Mouse (Mus musculus) bone marrow macrophage, adult 2 months (primary cell): ENCODE data around the gene Dnah17. TPM values are rescaled to one million over a fixed set of nuclear protein-coding genes. Genes with fewer than 3 reads are reported as not detected.

ENCODE experiments used
- H3K27ac ChIP-seq: 2 replicates; pipeline ENCODE4 v1.5.1; 2012; ENCODE audit warnings: low read depth, low read length; ENCODE audit not compliant: insufficient read depth
- H3K4me1 ChIP-seq: 2 replicates; pipeline ENCODE4 v1.6.1; 2012; ENCODE audit warnings: low read length; ENCODE audit not compliant: control insufficient read depth, insufficient read depth
- H3K4me3 ChIP-seq: 2 replicates; pipeline ENCODE4 v1.5.1; 2012; ENCODE audit warnings: mild to moderate bottlenecking, low read length, moderate library complexity; ENCODE audit not compliant: insufficient read depth
- CTCF ChIP-seq: IDR thresholded peaks from 2 replicates; pipeline ENCODE4 v1.5.1; 2012; ENCODE audit warnings: low read depth, mild to moderate bottlenecking, low read length, moderate library complexity
- POLR2A ChIP-seq: IDR thresholded peaks from 2 replicates; pipeline ENCODE4 v1.6.1; 2012; ENCODE audit warnings: mild to moderate bottlenecking, low read depth, low read length, borderline replicate concordance
- polyA plus RNA-seq: library from polyadenylated mRNA; stranded (reverse); fragments of >200 nt; gene quantifications from 2 replicates; pipeline ENCODE4 v1.2.4, GENCODE M21; 2012; ENCODE audit not compliant: missing spikeins, insufficient read depth, insufficient read length

Gene Dnah17
- polyA plus RNA-seq, 1 experiment: 0.29 TPM

DNA sequence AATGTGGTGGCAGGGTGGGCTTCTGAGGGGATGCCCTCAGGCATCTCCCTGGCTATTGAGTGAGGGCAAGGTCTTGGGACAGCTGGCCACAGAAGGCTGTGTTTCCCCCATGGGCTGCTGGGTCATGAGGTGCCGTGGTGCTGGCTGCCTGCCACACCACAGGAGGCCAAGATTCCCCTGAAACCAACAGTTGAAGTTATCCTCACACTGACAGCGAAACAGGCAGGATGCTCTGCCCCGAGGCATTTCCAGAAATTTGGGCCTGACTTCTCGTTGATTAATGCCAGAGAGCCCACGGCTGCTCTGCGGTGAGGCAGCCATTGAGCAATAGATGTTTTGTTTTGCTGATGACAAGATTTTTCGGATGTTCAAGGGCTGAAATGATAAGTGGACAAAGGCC lies 151.0 kb downstream of the Dnah17 start:
- Histone ChIP-seq H3K27ac (peak overlapping the region; percentile 41), H3K4me3 (no peak overlapping the region), H3K4me1 (peaks cover 50% of the 10 kb centered on the region)
- TF ChIP-seq POLR2A: no peak
- no peak for TF ChIP-seq CTCF

GRCm38 (mm10) chr11:117977694-117978360 lies 152.6 kb downstream of the Dnah17 start:
- no peak for TF ChIP-seq POLR2A
- TF ChIP-seq CTCF: no peak
- Histone ChIP-seq H3K4me3 (no peak overlapping the region), H3K4me1 (peaks cover 60% of the 10 kb centered on the region), H3K27ac (no peak overlapping the region)

DNA sequence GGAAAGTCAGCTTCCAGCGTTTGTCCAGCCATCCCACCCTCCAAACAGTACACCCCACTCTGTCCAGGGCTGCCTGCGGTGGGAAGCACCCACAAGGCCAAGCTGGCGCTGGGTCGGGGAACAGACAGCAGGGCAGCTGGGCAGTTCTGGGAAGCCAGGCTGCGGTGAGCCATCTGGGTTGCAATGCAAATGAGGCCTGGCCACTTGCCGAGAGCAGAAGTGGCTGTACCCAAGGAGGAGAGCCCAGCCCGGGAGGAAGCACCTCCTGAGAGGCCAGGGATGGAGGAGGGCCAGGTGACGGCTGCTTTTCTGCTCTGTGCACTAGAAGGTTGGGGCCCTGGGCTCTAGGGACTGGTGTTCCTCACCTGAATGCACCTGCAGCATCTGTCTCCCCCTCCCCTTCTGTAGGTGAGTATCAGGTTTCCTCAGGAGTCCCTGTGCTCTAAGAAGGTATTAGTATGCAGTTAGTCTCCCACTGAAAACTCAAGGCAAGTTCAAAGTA lies 154.3 kb downstream of the Dnah17 start:
- Histone ChIP-seq H3K27ac (no peak overlapping the region), H3K4me3 (no peak overlapping the region), H3K4me1 (peaks cover 66% of the 10 kb centered on the region)
- TF ChIP-seq CTCF (no peak), POLR2A (no peak)

GRCm38 (mm10) chr11:117975211-117975967 lies 155.0 kb downstream of the Dnah17 start:
- Histone ChIP-seq H3K4me3 (no peak overlapping the region), H3K27ac (0 out of 2 replicates have a peak overlapping the region, but pooled peaks have one; percentile 6), H3K4me1 (peaks cover 67% of the 10 kb centered on the region)
- TF ChIP-seq CTCF (no peak), POLR2A (no peak)

- no peak for TF ChIP-seq POLR2A
- no peak for TF ChIP-seq CTCF
- Histone ChIP-seq H3K4me1 (peaks cover 64% of the 10 kb centered on the region), H3K27ac (peak overlapping the region; percentile 6; the same call in 1 of the 2 replicates)
Observed at GRCm38 (mm10) chr11:117974327-117975125, 155.9 kb downstream of the Dnah17 start.

DNA sequence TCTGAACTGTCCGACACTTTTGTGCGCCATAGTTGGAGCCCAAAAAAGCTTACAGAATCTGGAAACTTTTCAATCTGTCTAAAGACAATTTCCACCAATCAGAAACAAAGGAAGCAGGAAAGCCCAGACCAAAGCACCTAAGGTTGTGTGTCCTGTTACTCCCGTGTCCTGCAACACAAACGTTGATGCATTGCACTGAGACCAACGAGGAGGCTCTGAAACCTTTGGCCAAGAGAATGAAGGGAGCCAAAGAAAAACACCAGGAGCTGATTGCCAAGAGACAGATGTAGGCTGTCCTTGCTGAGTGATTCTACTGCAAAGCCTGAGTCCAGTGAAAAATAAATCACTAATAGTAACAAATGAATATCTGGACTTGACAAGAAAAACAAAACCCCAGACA lies 156.9 kb downstream of the Dnah17 start:
- Histone ChIP-seq H3K27ac (no peak overlapping the region), H3K4me3 (no peak overlapping the region), H3K4me1 (peaks cover 55% of the 10 kb centered on the region)
- TF ChIP-seq POLR2A (no peak), CTCF (no peak)

More at GRCm38 (mm10) chr11:117974327-117975125, 155.9 kb downstream of the Dnah17 start:
- no peak overlapping the region for H3K4me3 ChIP-seq

DNA sequence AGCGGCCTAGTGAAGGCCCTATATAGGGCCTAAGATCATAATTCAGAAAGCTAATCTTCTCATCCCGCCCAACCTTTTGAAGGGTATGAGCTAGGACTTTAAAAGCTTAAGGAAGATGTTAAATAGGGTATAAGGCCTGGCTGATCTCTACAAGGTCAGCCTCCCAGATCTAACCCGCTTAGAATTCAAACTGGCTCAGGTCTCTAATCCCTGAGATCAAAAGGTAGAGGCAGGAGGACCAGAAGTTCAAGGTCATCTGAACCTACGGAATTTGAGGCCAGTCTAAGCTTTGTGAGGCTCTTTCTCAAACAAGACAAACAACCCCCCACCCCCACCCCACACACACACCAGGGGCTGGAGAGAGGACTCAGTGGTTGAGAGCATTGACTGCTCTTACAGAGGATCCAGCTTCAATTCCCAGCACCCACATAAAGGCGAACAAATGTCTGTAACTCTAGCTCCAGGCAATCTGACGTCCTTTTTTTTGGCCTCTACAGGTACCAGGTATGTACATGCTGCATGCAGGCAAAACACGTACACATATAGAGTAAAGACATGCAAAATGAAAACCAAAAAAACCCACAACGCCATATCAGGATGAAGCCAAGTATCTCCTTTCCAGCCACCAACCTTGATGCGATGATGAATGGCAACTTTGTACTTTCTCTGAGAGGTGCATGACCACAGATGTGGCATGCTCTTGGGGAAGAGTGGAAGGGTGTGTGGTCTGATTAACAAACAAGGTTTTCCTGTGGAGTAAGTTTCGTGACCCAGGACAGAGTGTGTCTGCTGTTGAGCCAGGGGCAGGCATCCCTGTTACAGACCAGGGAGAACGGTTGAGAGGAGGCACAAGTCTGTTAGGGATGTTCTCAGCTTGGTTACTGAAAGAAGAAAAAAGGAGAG lies 157.5 kb downstream of the Dnah17 start:
- no peak for TF ChIP-seq CTCF
- TF ChIP-seq POLR2A: no peak
- Histone ChIP-seq H3K27ac (no peak overlapping the region), H3K4me3 (no peak overlapping the region), H3K4me1 (peaks cover 48% of the 10 kb centered on the region)

Other genes starting within 250 kb of the Dnah17 start
- 6.9 and 7.1 TPM in 2 replicates for gene Socs3, start 160.6 kb downstream of the Dnah17 start, polyA plus RNA-seq
- gene Pgs1, start 144.3 kb downstream of the Dnah17 start, polyA plus RNA-seq: 35.4 and 37.1 TPM in 2 replicates
- gene Cyth1, start 118.0 kb upstream of the Dnah17 start, polyA plus RNA-seq: 41.8 and 47.2 TPM in 2 replicates
- gene Usp36, start 159.6 kb upstream of the Dnah17 start, polyA plus RNA-seq: 8.8 and 9.2 TPM in 2 replicates
- 1.5 and 2.3 TPM in 2 replicates for gene Cep295nl, start 211.9 kb upstream of the Dnah17 start, polyA plus RNA-seq
- 244 and 247 TPM in 2 replicates for gene Timp2, start 225.1 kb upstream of the Dnah17 start, polyA plus RNA-seq